8 mouse cellular contexts compared by ENCODE assay signal in the genomic region with DNA sequence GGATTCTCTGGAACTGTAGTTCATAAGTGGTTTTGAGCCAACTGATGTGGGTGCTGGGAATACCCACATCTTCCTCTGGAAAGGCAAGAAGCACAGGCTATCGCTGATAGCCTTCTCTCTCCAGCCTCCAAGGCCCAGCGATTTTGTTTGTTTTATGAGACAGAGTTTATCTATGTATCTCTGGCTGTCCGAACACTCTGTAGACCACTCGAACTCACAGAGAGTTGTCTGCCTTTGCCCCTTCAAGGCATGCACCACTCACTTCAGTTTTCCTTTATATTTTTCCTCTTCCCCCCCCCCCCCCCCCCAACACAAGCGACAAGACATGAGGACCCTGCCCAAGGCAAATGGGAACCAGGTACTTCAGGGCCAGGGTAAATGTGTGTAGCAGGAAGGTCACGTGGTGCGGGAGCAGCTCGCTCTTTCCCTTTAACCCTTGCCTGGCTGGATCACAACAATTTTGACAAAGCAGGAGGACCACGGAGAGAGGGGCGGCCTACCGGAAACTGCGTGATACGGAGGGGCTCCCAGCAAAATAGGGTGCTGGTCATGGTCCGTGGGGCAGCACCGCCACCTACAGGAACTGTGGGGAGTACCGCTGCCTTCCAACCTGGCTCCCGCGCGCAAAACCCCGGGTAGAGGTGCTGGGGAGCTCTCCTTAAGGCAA. TPM values are rescaled to one million over a fixed set of nuclear protein-coding genes. Genes with fewer than 3 reads are reported as not detected.
A peak's percentile ranks its signal among the peaks of the same experiment; 100 is the strongest.
DNase-seq lines count a peak whose midpoint lies in the region; ATAC-seq lines count a peak whose summit lies in the region.

No protein-coding gene starts in this region.

- peak overlapping the region; percentile 92 for H3K4me3 ChIP-seq in megakaryocyte, embryonic 14.5 days (replicated peaks)

- peak; percentile 61 for ATAC-seq in activated CD4-positive, CD25-positive, alpha-beta regulatory T cell, adult 4 months
- peak; percentile 96 for ATAC-seq in common myeloid progenitor, adult 5-6 weeks (replicated peaks; ENCODE audit: low read depth, poor library complexity, severe bottlenecking)

- H3K9me3 ChIP-seq in megakaryocyte, embryonic 14.5 days = peaks cover 4% of the 10 kb centered on the region; the same call in 1 of the 2 replicates

- peaks cover 4% of the 10 kb centered on the region for H3K36me3 ChIP-seq in megakaryocyte, embryonic 14.5 days (replicated peaks; ENCODE audit: low read length)

- H3K27me3 ChIP-seq in megakaryocyte, embryonic 14.5 days (replicated peaks) = peaks cover 1% of the 10 kb centered on the region

- H3K4me1 ChIP-seq in megakaryocyte, embryonic 14.5 days = peaks cover 22% of the 10 kb centered on the region

- DNase-seq in gastrocnemius, postnatal 10 days = peak; percentile 67
- peak; percentile 70 for DNase-seq in induced T-regulatory cell, adult 2 months (ENCODE audit: low read depth)
- DNase-seq in left cerebral cortex, adult 8-10 months (ENCODE audit: low spot score in 2 of 2) = peak; percentile 38 to 60
- peak; percentile 90 to 91 for DNase-seq in right cerebral cortex, postnatal 10 days (ENCODE audit: low spot score in 2 of 2)
- peak; percentile 61 to 73 for DNase-seq in urinary bladder, postnatal 4 days (ENCODE audit: low spot score in 2 of 2)

RNA-seq across cellular contexts. Expression of a gene that starts 12.5 kb away (rescaled TPM):
- polyA plus RNA-seq in activated CD4-positive, CD25-positive, alpha-beta regulatory T cell, adult 4 months (2017; shearing (Covaris generic)) = not detected
- not detected in 2 replicates for total RNA-seq in common myeloid progenitor, adult 5-6 weeks (2017)
- total RNA-seq in gastrocnemius, postnatal 10 days (2021) = not detected
- total RNA-seq in left cerebral cortex, adult 8-10 months (2022) = not detected
- polyA plus RNA-seq in megakaryocyte, embryonic 14.5 days (2012; ENCODE audit: insufficient read depth, low replicate concordance) = not detected in 2 replicates

RNA-seq across cellular contexts. Expression of a gene that starts 42.8 kb away (rescaled TPM):
- polyA plus RNA-seq in activated CD4-positive, CD25-positive, alpha-beta regulatory T cell, adult 4 months (2017; shearing (Covaris generic)) = 10 to 100 TPM in 1 of 2 experiments, 1 to 10 TPM in 1; 7.5 to 11.9 TPM
- 14.9 and 26.1 TPM in 2 replicates for total RNA-seq in common myeloid progenitor, adult 5-6 weeks (2017)
- total RNA-seq in gastrocnemius, postnatal 10 days (2021) = 10 to 100 TPM; 10.4 to 12.3 TPM
- 100 to 1,000 TPM in 3 of 4 experiments, 10 to 100 TPM in 1; 96.5 to 119 (median 109) TPM for total RNA-seq in left cerebral cortex, adult 8-10 months (2022)
- polyA plus RNA-seq in megakaryocyte, embryonic 14.5 days (2012; ENCODE audit: insufficient read depth, low replicate concordance) = 5.5 TPM in 1 of 2 replicates, not detected in the other

RNA-seq across cellular contexts. Expression of a gene that starts 52.2 kb away (rescaled TPM):
- polyA plus RNA-seq in activated CD4-positive, CD25-positive, alpha-beta regulatory T cell, adult 4 months (2017; shearing (Covaris generic)) = 10 to 100 TPM; 13.4 to 17.3 TPM
- total RNA-seq in common myeloid progenitor, adult 5-6 weeks (2017) = 28.9 and 39.4 TPM in 2 replicates
- 10 to 100 TPM; 17.3 to 18.4 TPM for total RNA-seq in gastrocnemius, postnatal 10 days (2021)
- 10 to 100 TPM; 52.0 to 57.5 (median 56.0) TPM for total RNA-seq in left cerebral cortex, adult 8-10 months (2022)
- 1.4 and 2.7 TPM in 2 replicates for polyA plus RNA-seq in megakaryocyte, embryonic 14.5 days (2012; ENCODE audit: insufficient read depth, low replicate concordance)

Comparison
In these comparisons a context has a peak if more than half of its experiments do, and no peak if none do; other contexts are left out.
1. Peak in every context shown above with its lines: DNase-seq, ATAC-seq and H3K4me3 ChIP-seq.